Mouse (Mus musculus): ENCODE measurements around the gene Ptpn13. TPM values are rescaled to one million over a fixed set of nuclear protein-coding genes. Genes with fewer than 3 reads are reported as not detected.

The Ptpn13 gene
- polyA plus RNA-seq, 1 experiment from 2014 or later, result 3.5 TPM

DNA sequence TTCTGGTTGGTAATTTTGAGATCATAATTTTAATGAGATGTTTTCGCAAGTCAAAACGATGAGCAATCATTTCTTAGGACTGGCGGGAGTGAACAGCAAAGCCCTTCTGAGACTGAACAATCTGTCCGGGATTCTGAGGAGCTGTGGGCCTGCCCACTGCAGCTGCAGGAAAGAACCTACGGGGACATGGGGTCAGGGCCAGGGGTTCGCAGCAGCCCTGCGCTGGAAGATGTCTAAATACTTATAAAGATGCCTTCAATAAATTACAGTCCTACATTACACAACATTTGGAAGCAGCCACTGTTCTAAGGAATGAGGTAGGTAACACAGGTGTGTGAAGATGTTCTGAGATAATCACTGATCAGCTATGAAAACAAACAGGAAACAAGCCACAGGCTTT lies 180.7 kb downstream of the Ptpn13 start:
- no peaks in the 10 kb centered on the region for H3K4me1 ChIP-seq
- H3K4me2 ChIP-seq, result no peak overlapping the region
- H3K27ac ChIP-seq (replicated peaks), result no peak overlapping the region
- H3K9ac ChIP-seq (replicated peaks), result no peak overlapping the region
- H3K36me3 ChIP-seq, result no peaks in the 10 kb centered on the region
- H3K27me3 ChIP-seq (replicated peaks), result no peaks in the 10 kb centered on the region
- no peak for ATAC-seq (ENCODE audit: low FRiP score)
- no peak overlapping the region for H3K4me3 ChIP-seq (replicated peaks)
- H3K9me3 ChIP-seq (replicated peaks), result no peaks in the 10 kb centered on the region
- 83% methylated on average over 7 of the region's 7 CpGs for WGBS

DNA sequence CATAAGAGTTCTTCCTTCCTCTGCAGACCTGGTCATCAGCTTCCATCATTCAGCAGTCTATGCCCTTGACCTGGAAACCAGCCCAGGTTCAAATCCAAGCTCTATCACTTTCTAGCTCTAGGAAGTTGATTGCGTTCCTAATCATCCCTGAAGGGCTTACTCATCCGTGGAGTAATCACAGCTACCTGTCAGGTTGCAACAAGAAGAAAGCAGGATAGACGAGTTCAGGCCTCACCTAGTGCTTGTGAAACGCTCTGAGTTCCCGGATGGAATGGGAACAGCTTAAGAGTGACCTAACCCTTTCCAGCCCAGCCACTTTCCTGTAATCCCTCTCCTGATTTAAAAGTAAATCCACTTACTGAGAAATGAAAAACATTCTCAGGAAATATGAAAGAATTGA lies 185.2 kb downstream of the Ptpn13 start:
- Histone ChIP-seq H3K27ac (replicated peaks) (no peak overlapping the region), H3K4me2 (no peak overlapping the region), H3K27me3 (replicated peaks) (no peaks in the 10 kb centered on the region), H3K4me1 (no peaks in the 10 kb centered on the region), H3K36me3 (no peaks in the 10 kb centered on the region), H3K9me3 (replicated peaks) (no peaks in the 10 kb centered on the region), H3K9ac (replicated peaks) (no peak overlapping the region), H3K4me3 (replicated peaks) (no peak overlapping the region)
- no peak for ATAC-seq (ENCODE audit: low FRiP score)
- WGBS, result 77% methylated on average over 5 of the region's 5 CpGs

DNA sequence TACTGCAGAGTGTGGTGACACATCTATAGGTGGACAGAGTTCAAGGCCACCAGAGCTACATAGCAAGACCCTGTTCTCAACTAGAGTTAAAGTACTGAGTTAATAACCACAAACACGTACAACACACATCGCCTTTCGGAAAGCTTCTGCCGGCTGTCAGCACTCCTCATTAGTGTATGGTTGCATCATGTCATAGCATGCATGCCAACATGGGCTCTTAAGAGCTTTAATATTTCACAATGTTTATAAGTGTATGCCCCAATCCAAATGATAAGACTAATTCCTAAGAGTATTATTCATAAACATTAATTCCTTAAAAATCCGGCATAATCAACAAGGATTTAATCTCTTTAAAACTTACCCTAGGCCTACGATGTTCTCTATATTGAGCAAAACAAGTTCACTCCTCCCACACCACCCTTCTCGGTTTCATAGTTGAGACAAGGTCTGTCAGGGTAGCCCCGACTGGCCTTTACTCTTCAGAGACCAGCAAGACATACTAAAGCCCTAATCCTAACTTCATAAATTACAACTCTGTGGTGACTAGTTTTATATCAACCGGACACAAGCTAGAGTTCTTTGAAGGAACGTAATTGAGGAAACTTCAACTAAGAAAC lies 186.0 kb downstream of the Ptpn13 start:
- H3K27ac ChIP-seq (replicated peaks), result no peak overlapping the region
- no peak overlapping the region for H3K4me2 ChIP-seq
- no peaks in the 10 kb centered on the region for H3K36me3 ChIP-seq
- WGBS, result 92% methylated on average over 10 of the region's 10 CpGs
- H3K4me3 ChIP-seq (replicated peaks), result no peak overlapping the region
- no peaks in the 10 kb centered on the region for H3K4me1 ChIP-seq
- H3K9ac ChIP-seq (replicated peaks), result no peak overlapping the region
- no peaks in the 10 kb centered on the region for H3K27me3 ChIP-seq (replicated peaks)
- no peak for ATAC-seq (ENCODE audit: low FRiP score)
- no peaks in the 10 kb centered on the region for H3K9me3 ChIP-seq (replicated peaks)

DNA sequence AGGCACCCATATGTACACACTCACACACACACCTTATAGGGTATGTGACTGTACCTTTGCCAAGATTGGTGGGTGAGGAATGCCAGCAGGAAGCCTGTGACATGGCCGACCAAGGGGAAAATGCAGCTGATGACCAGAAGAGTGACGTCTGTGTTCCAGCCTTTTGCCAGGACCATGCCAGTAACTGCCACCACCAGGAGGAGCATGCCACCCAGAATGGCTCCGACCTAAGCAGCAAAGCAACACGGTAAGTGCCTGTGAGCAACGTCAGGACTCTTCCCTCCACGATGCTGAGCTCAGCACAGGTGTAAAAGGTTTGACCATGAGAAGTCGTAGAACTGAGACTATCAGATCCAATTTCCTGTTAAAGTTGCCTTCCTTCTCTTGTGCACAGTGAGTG lies 187.3 kb downstream of the Ptpn13 start:
- no peaks in the 10 kb centered on the region for H3K27me3 ChIP-seq (replicated peaks)
- H3K27ac ChIP-seq (replicated peaks), result no peak overlapping the region
- H3K4me3 ChIP-seq (replicated peaks), result no peak overlapping the region
- no peak overlapping the region for H3K9ac ChIP-seq (replicated peaks)
- no peak for ATAC-seq (ENCODE audit: low FRiP score)
- no peaks in the 10 kb centered on the region for H3K9me3 ChIP-seq (replicated peaks)
- H3K36me3 ChIP-seq, result no peaks in the 10 kb centered on the region
- 92% methylated on average over 7 of the region's 7 CpGs for WGBS
- no peaks in the 10 kb centered on the region for H3K4me1 ChIP-seq
- no peak overlapping the region for H3K4me2 ChIP-seq

DNA sequence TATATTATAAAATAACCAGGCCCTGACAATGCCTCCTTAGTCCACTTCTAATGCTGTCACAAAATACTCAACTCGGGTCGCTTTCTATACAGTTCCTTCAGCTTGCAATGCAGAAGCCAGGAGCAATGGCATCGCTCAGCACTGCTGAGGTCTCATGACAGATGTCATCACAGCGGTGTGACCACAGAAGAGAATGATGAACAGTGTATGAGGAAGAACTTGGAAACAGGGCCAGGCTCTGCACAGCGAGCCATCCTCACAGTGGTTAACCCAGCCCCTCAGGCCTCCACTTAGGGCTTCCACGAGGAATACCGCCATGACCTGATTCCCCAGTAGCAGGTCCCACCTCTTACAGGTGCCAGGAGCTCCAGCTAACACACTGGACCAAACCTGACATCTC lies 189.4 kb downstream of the Ptpn13 start:
- Histone ChIP-seq H3K4me3 (replicated peaks) (no peak overlapping the region), H3K36me3 (no peaks in the 10 kb centered on the region), H3K4me1 (no peaks in the 10 kb centered on the region), H3K27me3 (replicated peaks) (no peaks in the 10 kb centered on the region), H3K27ac (replicated peaks) (no peak overlapping the region), H3K9me3 (replicated peaks) (no peaks in the 10 kb centered on the region), H3K4me2 (no peak overlapping the region), H3K9ac (replicated peaks) (no peak overlapping the region)
- 89% methylated on average over 7 of the region's 7 CpGs for WGBS
- no peak for ATAC-seq (ENCODE audit: low FRiP score)

DNA sequence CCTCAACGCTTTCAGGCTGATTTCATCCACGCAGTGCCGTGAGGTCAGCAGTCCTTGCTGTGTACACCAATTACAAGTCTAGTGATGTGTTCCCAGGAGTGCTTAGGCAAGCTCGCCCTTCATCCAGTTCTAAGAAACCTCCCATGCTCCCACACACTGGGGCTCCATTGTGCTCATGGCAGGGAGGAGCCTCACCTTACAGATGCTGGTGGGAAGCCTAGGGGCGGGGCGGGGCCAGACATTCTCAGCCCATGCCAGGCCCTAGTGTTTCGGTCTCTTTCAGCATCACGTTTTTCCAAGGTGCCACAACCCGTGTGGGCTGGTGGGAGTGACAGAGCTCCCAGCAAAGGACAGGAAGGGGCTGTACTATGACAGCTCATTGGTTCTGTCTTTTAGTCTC lies 192.2 kb downstream of the Ptpn13 start:
- no peak overlapping the region for H3K4me3 ChIP-seq (replicated peaks)
- H3K36me3 ChIP-seq, result no peaks in the 10 kb centered on the region
- WGBS, result 70% methylated on average over 9 of the region's 9 CpGs
- H3K27ac ChIP-seq (replicated peaks), result no peak overlapping the region
- H3K4me1 ChIP-seq, result no peaks in the 10 kb centered on the region
- ATAC-seq (ENCODE audit: low FRiP score), result no peak
- no peak overlapping the region for H3K4me2 ChIP-seq
- no peaks in the 10 kb centered on the region for H3K27me3 ChIP-seq (replicated peaks)
- H3K9ac ChIP-seq (replicated peaks), result no peak overlapping the region
- no peaks in the 10 kb centered on the region for H3K9me3 ChIP-seq (replicated peaks)

DNA sequence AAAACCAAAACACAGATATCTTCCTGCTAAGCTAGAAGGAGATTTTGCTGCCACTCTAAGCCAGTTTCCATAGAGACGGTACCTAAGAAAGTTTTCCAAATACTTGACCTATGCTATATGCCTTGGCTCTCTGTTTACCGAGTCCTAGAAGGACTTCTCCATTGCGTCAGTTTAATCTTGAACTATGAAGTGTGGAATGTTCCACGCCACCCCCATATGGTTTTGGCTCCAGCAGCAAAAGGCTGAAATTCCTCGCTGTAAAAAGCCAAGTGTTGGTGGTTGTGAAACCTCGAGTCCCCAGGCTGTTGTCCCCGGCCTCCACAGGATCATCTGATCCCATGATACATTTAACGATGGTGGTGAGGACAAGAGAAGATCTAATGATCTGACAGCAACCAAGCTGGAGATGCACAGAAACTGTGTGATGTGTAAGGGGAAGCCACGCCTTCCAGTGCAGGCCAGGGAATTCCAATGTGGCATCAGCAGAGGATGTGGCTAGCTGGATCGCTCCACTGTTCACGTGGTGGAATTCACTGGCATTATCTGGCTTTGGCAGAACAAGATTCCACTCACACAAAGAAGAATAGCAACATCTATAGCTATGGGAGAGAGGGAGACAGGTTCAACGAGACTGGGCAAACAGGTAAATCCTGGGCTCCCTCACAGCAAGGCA lies 195.4 kb downstream of the Ptpn13 start:
- H3K27me3 ChIP-seq (replicated peaks), result no peaks in the 10 kb centered on the region
- no peak for ATAC-seq (ENCODE audit: low FRiP score)
- H3K4me1 ChIP-seq, result no peaks in the 10 kb centered on the region
- no peak overlapping the region for H3K4me3 ChIP-seq (replicated peaks)
- H3K9me3 ChIP-seq (replicated peaks), result no peaks in the 10 kb centered on the region
- no peaks in the 10 kb centered on the region for H3K36me3 ChIP-seq
- no peak overlapping the region for H3K9ac ChIP-seq (replicated peaks)
- H3K4me2 ChIP-seq, result no peak overlapping the region
- 89% methylated on average over 12 of the region's 12 CpGs for WGBS
- no peak overlapping the region for H3K27ac ChIP-seq (replicated peaks)

DNA sequence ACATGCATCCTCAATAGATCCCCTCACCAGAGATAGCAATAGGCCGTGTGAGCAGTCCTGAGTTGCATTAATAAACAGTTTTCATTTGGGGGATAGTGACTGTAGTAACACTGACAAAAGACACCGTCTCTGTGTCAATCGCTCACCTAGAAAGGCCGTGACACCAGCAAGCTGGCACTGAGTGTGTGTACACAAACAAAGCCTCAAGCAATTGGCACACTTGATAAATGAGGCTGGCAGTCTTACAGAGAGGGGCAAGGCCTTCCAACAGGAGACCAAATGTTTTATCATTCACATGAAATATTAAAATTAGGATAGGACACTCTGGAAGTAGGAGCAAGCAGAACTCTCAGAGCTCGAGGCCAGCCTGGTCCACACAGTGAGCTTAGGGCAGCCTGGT lies 197.3 kb downstream of the Ptpn13 start:
- Histone ChIP-seq H3K4me3 (replicated peaks) (no peak overlapping the region), H3K4me1 (no peaks in the 10 kb centered on the region), H3K9me3 (replicated peaks) (no peaks in the 10 kb centered on the region), H3K4me2 (no peak overlapping the region), H3K36me3 (no peaks in the 10 kb centered on the region), H3K9ac (replicated peaks) (no peak overlapping the region), H3K27ac (replicated peaks) (no peak overlapping the region), H3K27me3 (replicated peaks) (no peaks in the 10 kb centered on the region)
- WGBS, result 71% methylated on average over 5 of the region's 5 CpGs
- ATAC-seq (ENCODE audit: low FRiP score), result no peak

DNA sequence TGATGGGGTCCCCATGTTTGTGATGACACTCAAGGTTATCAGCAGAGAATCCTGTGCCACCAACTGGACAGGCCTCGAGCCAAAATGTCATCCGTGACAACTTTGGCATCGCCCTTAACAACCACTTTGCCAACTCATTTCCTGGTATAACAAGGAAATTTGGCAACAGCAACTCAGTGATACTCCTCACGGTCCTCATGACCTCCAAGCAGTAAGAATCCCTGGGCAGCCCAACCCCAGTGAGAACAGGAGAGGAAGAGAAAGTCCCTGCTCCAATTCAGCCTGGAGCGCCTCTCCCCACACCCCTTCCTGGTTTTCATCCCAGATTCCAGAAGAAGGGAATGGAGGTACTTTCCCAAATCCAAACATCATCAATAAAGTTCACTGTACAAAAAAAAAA lies 199.8 kb downstream of the Ptpn13 start:
- H3K4me2 ChIP-seq, result no peak overlapping the region

DNA sequence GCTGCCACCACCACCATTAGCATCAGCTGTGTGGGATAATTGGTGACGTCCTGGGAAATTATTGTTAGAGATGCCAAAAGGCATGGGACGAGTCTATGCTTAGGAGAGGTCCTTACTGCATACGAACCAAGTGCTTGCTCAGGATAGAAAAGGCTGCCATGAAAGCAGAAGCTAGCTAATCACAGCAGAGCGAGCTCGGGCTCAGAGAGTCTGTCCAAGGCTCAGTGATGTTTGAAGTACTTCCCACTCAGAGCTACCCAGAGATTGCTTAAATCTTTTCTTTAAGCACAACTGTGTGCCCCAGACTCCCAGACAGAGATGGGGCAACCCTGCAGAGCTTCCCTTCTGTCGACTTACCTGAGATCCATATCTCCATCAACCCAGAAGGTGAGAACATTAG lies 203.5 kb downstream of the Ptpn13 start:
- 79% methylated on average over 6 of the region's 6 CpGs for WGBS
- Histone ChIP-seq H3K36me3 (no peaks in the 10 kb centered on the region), H3K4me1 (peaks cover 15% of the 10 kb centered on the region), H3K4me2 (no peak overlapping the region), H3K27me3 (replicated peaks) (no peaks in the 10 kb centered on the region), H3K4me3 (replicated peaks) (no peak overlapping the region), H3K9me3 (replicated peaks) (no peaks in the 10 kb centered on the region), H3K27ac (replicated peaks) (no peak overlapping the region; the same call in 1 of the 2 replicates), H3K9ac (replicated peaks) (no peak overlapping the region)
- no peak for ATAC-seq (ENCODE audit: low FRiP score)

More for the DNA sequence above, 199.8 kb downstream of the Ptpn13 start:
- H3K36me3 ChIP-seq, result no peaks in the 10 kb centered on the region
- no peak overlapping the region for H3K4me3 ChIP-seq (replicated peaks)
- peaks cover 10% of the 10 kb centered on the region for H3K4me1 ChIP-seq
- WGBS, result 93% methylated on average over 5 of the region's 5 CpGs
- H3K9me3 ChIP-seq (replicated peaks), result no peaks in the 10 kb centered on the region
- no peaks in the 10 kb centered on the region for H3K27me3 ChIP-seq (replicated peaks)
- no peak overlapping the region for H3K27ac ChIP-seq (replicated peaks)
- H3K9ac ChIP-seq (replicated peaks), result no peak overlapping the region
- ATAC-seq (ENCODE audit: low FRiP score), result no peak

DNA sequence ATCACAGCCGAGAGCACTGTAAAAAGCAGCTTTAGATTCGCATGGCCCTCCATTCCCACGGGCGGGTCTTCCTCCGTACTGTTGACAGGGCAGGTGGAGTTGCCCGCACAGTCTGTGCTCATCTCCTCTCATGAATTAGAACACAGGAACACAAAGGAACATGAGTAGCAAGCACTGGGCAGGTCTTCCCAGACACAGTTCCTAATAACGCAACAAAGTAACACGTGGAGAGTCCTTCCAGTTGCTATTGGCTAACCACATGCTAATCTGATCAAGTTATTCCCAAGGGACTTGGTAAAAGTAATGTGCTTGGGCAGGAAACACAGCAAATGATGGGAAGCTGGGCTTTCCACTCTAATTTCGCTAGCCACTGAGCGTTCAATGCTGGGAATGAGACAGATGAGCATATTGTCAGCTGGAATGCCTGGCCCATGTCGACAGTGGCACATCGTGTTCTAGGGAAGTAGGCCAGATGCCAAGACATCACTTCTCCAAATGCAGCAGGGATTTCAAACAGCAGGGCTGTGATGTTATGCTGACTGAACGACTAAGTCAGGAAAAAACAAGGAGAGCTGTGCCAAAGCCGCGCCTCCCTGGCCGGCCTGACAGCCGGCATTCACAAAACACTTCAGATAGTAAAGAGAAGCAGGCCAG lies 204.2 kb downstream of the Ptpn13 start, which contains the start of gene Slc10a6:
Gene Slc10a6, minus strand, starts transcription at position 293 of the 654 bp plus-strand sequence.
- H3K4me2 ChIP-seq, result no peak within 1 kb of the TSS
- ATAC-seq (ENCODE audit: low FRiP score), result peak; percentile 81
- H3K27me3 ChIP-seq (replicated peaks), result no peaks in the 10 kb centered on the region
- H3K9me3 ChIP-seq (replicated peaks), result no peaks in the 10 kb centered on the region
- no peak within 1 kb of the TSS for H3K9ac ChIP-seq (replicated peaks)
- H3K36me3 ChIP-seq, result no peaks in the 10 kb centered on the region
- peaks cover 15% of the 10 kb centered on the region for H3K4me1 ChIP-seq
- H3K27ac ChIP-seq (replicated peaks), result peak within 1 kb of the TSS; percentile 10; the same call in 1 of the 2 replicates
- WGBS, result 54% methylated on average over 17 of the region's 17 CpGs
- H3K4me3 ChIP-seq (replicated peaks), result no peak within 1 kb of the TSS
